ENCODE assay signal across 28 mouse cellular contexts in the genomic region with DNA sequence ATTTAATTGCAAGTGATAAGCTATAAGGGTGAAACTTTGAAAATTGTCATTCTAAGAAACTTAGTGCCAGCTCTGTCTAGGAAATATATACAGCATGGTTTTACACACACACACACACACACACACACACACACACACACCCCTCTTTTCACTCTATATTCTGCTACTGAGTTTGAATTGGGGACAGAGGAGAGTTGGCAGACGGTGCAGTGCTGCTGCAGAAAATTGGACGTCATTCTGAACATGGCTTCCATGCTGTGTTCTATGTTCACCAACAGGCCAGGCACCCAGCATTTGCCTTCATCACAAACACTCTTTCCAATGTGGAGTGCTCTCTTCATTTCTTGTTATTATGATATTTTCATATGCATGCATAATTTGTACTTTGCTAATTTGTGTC.
"Had no signal": no experiment of that assay in that cellular context is flagged by ENCODE, and none has a peak within 500 bp of the region (broad histone marks: within the 10 kb centered on the region; RNA-seq: fewer than 3 reads in every experiment).

No protein-coding gene starts in this region.

- H3K9me3 ChIP-seq: heart, embryonic 10.5 days; heart, embryonic 12.5 days; hindbrain, embryonic 10.5 days; hindbrain, embryonic 12.5 days; intestine, embryonic 15.5 days; limb, embryonic 10.5 days; limb, embryonic 12.5 days; liver, embryonic 13.5 days; liver, embryonic 15.5 days had no signal

- H3K36me3 ChIP-seq: heart, embryonic 10.5 days; heart, embryonic 12.5 days; hindbrain, embryonic 10.5 days; hindbrain, embryonic 12.5 days; intestine, embryonic 15.5 days; limb, embryonic 10.5 days; limb, embryonic 12.5 days; liver, embryonic 13.5 days; liver, embryonic 15.5 days had no signal

- H3K4me3 ChIP-seq: gastrocnemius, adult 2 months; heart, adult 2 months; heart, embryonic 10.5 days; heart, embryonic 12.5 days; hindbrain, embryonic 10.5 days; hindbrain, embryonic 12.5 days; intestine, embryonic 15.5 days; layer of hippocampus, adult 2 months; left cerebral cortex, adult 2 months; limb, embryonic 10.5 days; limb, embryonic 12.5 days; liver, embryonic 13.5 days; liver, embryonic 15.5 days had no signal

- H3K27ac ChIP-seq: gastrocnemius, adult 2 months; heart, adult 2 months; heart, embryonic 10.5 days; hindbrain, embryonic 10.5 days; hindbrain, embryonic 12.5 days; hindbrain, embryonic 14.5 days; intestine, embryonic 15.5 days; layer of hippocampus, adult 2 months; left cerebral cortex, adult 2 months; limb, embryonic 10.5 days; limb, embryonic 12.5 days; liver, embryonic 13.5 days; liver, embryonic 15.5 days had no signal

- H3K27me3 ChIP-seq: heart, embryonic 12.5 days; hindbrain, embryonic 12.5 days; intestine, embryonic 15.5 days; limb, embryonic 12.5 days; liver, embryonic 13.5 days; liver, embryonic 15.5 days had no signal

- H3K9ac ChIP-seq: heart, embryonic 12.5 days; hindbrain, embryonic 12.5 days; hindbrain, embryonic 14.5 days; intestine, embryonic 15.5 days; limb, embryonic 12.5 days; liver, embryonic 13.5 days; liver, embryonic 15.5 days had no signal

- DNase-seq: gastrocnemius, adult 2 months; gastrocnemius, postnatal 10 days; gastrocnemius, postnatal 25 days; heart, adult 2 months; heart, postnatal 10 days; heart, postnatal 4 days; kidney, adult 18-20 months; kidney, adult 8-10 months; kidney, postnatal 10 days; kidney, postnatal 25 days; kidney, postnatal 4 days; liver; liver, embryonic 13.5 days had no signal

- H3K4me1 ChIP-seq: heart, embryonic 10.5 days; hindbrain, embryonic 10.5 days; hindbrain, embryonic 12.5 days; intestine, embryonic 15.5 days; limb, embryonic 10.5 days; limb, embryonic 12.5 days; liver, embryonic 13.5 days; liver, embryonic 15.5 days had no signal

- ATAC-seq: hindbrain, embryonic 16.5 days; inflammation-experienced regulatory T-cells, adult 6 months; intestine, embryonic 15.5 days; intestine, postnatal 0 days had no signal

- H3K4me2 ChIP-seq: heart, embryonic 12.5 days; hindbrain, embryonic 12.5 days; hindbrain, embryonic 14.5 days; intestine, embryonic 15.5 days; limb, embryonic 12.5 days; liver, embryonic 11.5 days; liver, embryonic 13.5 days; liver, embryonic 15.5 days had no signal
